In genomic region chr12:15840864-15841557, GRCm38 (mm10) we compare ENCODE assay signal across 13 mouse cellular contexts.
"Had no signal": no experiment of that assay in that cellular context is flagged by ENCODE, and none has a peak within 500 bp of the region (broad histone marks: within the 10 kb centered on the region; RNA-seq: fewer than 3 reads in every experiment).

No protein-coding gene starts in this region.

- ATAC-seq: intestine, embryonic 16.5 days; liver, postnatal 0 days; midbrain, embryonic 13.5 days had no signal

- DNase-seq: layer of hippocampus, adult 9-11 months; layer of hippocampus, postnatal 36 days; liver; liver, embryonic 13.5 days; liver, postnatal 0 days; lung, postnatal 14 days; right cerebral cortex, postnatal 14 days had no signal

- H3K9me3 ChIP-seq: liver, embryonic 13.5 days; lung, embryonic 15.5 days; midbrain, embryonic 13.5 days had no signal

- H3K4me2 ChIP-seq: limb, embryonic 12.5 days; liver, embryonic 13.5 days; lung, embryonic 15.5 days; midbrain, embryonic 13.5 days had no signal

- H3K36me3 ChIP-seq: limb, embryonic 12.5 days; liver, embryonic 13.5 days; lung, embryonic 15.5 days; midbrain, embryonic 13.5 days had no signal

- H3K9ac ChIP-seq: limb, embryonic 12.5 days; liver, embryonic 13.5 days; liver, postnatal 0 days; lung, embryonic 15.5 days; midbrain, embryonic 13.5 days had no signal

- H3K27ac ChIP-seq: limb, embryonic 12.5 days; liver, embryonic 13.5 days; lung, embryonic 15.5 days; macrophage; midbrain, embryonic 13.5 days had no signal

- H3K4me1 ChIP-seq: limb, embryonic 12.5 days; liver, embryonic 13.5 days; lung, embryonic 15.5 days; megakaryocyte, embryonic 14.5 days; midbrain, embryonic 13.5 days had no signal

- H3K27me3 ChIP-seq: limb, embryonic 12.5 days; liver, embryonic 13.5 days; lung, embryonic 15.5 days; midbrain, embryonic 13.5 days had no signal

- H3K4me3 ChIP-seq: limb, embryonic 12.5 days; liver, embryonic 13.5 days; lung, embryonic 15.5 days; megakaryocyte, embryonic 14.5 days; midbrain, embryonic 13.5 days had no signal
